Mouse (Mus musculus) forebrain, embryonic 11.5 days (tissue): Measurements from ENCODE around the gene Rpl36a-ps1. TPM values are rescaled to one million over a fixed set of nuclear protein-coding genes. Genes with fewer than 3 reads are reported as not detected.

ENCODE experiments used
- ATAC-seq: fragments of 200-750 bp; cut with Nextera tagmentation; replicated peaks from 2 replicates; pipeline ENCODE4 v1.8.0; 2017; ENCODE audit warnings: moderate TSS enrichment; ENCODE audit not compliant: low FRiP score
- DNase-seq: peaks from one replicate; pipeline ENCODE4 v3.0.0-alpha.2; 2017; ENCODE audit warnings: low spot score
- H3K27ac ChIP-seq: fragments of 300-500 bp; sonication (generic); 2 replicates; pipeline ENCODE4 v1.5.1; 2014; ENCODE audit warnings: low read depth, low read length
- H3K27me3 ChIP-seq: fragments of 300-500 bp; sonication (generic); 2 replicates; pipeline ENCODE4 v1.6.1; 2014; ENCODE audit warnings: mild to moderate bottlenecking, low read length, mixed read lengths; ENCODE audit not compliant: control insufficient read depth, insufficient read depth
- H3K36me3 ChIP-seq: fragments of 300-500 bp; sonication (generic); 2 replicates; pipeline ENCODE4 v1.6.1; 2014; ENCODE audit warnings: mild to moderate bottlenecking, low read length, moderate library complexity, mixed read lengths; ENCODE audit not compliant: control insufficient read depth, insufficient read depth
- H3K4me1 ChIP-seq: fragments of 300-500 bp; sonication (generic); replicated peaks from 2 replicates; pipeline ENCODE4 v1.6.1; 2014; ENCODE audit warnings: low read length, mixed read lengths; ENCODE audit not compliant: control insufficient read depth, insufficient read depth
- H3K4me2 ChIP-seq: fragments of 300-500 bp; sonication (generic); 2 replicates; pipeline ENCODE4 v1.6.1; 2014; ENCODE audit warnings: low read depth, mild to moderate bottlenecking, low read length, moderate library complexity, mixed read lengths; ENCODE audit not compliant: severe bottlenecking
- H3K4me3 ChIP-seq: fragments of 300-500 bp; sonication (generic); 2 replicates; pipeline ENCODE4 v1.5.1; 2014; ENCODE audit warnings: low read depth, low read length
- H3K9ac ChIP-seq: fragments of 300-500 bp; sonication (generic); 2 replicates; pipeline ENCODE4 v1.6.1; 2014; ENCODE audit warnings: low read length
- H3K9me3 ChIP-seq: fragments of 300-500 bp; sonication (generic); 2 replicates; pipeline ENCODE4 v1.6.1; 2016; ENCODE audit warnings: low read length, mixed read lengths; ENCODE audit not compliant: control insufficient read depth
- WGBS: fragments of 180-500 bp; shearing (Covaris S2); extraction: QIAGEN DNeasy Blood & Tissue Kit; methylation state at CpG from one replicate; pipeline ENCODE4 v1.1.7; 2014; 5-methylcytosine and 5-hydroxymethylcytosine counted together
- polyA plus RNA-seq: library from polyadenylated mRNA; unstranded; fragments of >200 nt; fragmentation: Nextera tagmentation; extraction: Ambion mirVana; gene quantifications from 2 replicates; pipeline ENCODE4 v1.2.1, GENCODE M21; 2014

Gene Rpl36a-ps1
- polyA plus RNA-seq, 1 experiment from 2014 or later, result 2.1 TPM

DNA sequence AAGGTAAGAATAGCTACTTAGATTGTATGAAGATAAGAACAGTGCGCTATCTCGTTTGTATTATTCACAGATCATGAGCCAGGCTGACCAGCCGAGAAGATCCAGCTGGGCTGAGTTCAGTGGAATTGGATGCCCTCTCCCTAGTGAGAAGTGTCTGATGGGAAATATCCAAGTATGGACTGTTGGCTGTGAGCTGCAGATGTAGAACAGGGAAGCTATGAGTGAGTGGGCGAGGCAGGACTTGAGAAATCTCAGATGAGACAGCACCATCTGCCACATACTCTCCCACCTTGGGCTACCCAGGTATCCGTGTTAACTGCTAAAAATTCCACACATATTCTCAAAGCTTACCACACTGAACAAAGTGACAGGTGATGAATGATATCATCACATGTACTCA is 35.9 kb upstream of the Rpl36a-ps1 start:
- WGBS, result 85% methylated on average over 5 of the region's 5 CpGs
- no peak overlapping the region for H3K27ac ChIP-seq
- no peaks in the 10 kb centered on the region for H3K9me3 ChIP-seq
- no peaks in the 10 kb centered on the region; the same call in 1 of the 2 replicates for H3K36me3 ChIP-seq
- H3K4me2 ChIP-seq, result no peak overlapping the region
- H3K27me3 ChIP-seq, result no peaks in the 10 kb centered on the region
- no peaks in the 10 kb centered on the region for H3K4me1 ChIP-seq
- no peak overlapping the region for H3K4me3 ChIP-seq
- DNase-seq (no peak), ATAC-seq (no peak)
- no peak overlapping the region for H3K9ac ChIP-seq

DNA sequence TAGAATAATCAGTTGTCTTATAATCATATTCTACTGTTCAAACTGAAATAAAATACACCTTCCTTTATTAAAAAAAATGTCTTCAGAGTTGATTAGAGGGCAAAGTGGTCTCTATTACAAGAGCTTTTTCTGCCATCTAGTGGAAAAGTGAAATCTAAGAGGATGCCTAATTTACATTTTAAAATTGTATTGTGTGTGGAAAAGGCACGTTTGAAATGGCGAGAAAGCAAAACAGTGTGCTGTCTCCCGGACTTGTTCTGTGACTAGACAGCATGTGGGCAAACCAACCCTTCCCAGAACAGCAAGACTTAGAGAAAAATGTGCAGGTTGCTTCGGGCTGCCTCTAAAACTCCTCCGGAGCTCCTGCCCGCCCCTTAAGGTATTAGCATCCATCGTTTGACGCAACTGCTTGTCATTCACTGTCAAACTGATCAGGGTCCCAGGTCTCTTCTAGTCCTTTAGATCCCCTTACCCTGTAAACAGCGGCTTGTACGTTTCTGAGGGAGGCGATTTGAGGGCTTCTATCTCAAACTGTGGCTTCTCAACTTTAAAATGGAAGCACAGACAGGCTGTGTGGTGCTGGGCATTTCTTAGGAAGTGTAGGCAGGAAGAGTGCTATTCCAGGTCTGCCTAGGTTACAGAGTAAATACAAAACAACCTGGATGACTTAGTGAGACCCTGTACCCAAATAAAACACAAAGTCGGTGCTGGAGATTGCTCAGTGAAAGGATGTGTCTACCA is 28.4 kb upstream of the Rpl36a-ps1 start:
- peak overlapping the region; percentile 31; the same call in 1 of the 2 replicates for H3K4me2 ChIP-seq
- H3K4me1 ChIP-seq, result no peaks in the 10 kb centered on the region
- no peaks in the 10 kb centered on the region for H3K36me3 ChIP-seq
- WGBS, result 49% methylated on average over 12 of the region's 12 CpGs
- ATAC-seq (no peak), DNase-seq (no peak)
- no peaks in the 10 kb centered on the region for H3K27me3 ChIP-seq
- H3K9ac ChIP-seq, result 0 out of 2 replicates have a peak overlapping the region, but pooled peaks have one; percentile 16
- H3K27ac ChIP-seq, result no peak overlapping the region
- 0 out of 2 replicates have a peak overlapping the region, but pooled peaks have one; percentile 8 for H3K4me3 ChIP-seq
- no peaks in the 10 kb centered on the region for H3K9me3 ChIP-seq

DNA sequence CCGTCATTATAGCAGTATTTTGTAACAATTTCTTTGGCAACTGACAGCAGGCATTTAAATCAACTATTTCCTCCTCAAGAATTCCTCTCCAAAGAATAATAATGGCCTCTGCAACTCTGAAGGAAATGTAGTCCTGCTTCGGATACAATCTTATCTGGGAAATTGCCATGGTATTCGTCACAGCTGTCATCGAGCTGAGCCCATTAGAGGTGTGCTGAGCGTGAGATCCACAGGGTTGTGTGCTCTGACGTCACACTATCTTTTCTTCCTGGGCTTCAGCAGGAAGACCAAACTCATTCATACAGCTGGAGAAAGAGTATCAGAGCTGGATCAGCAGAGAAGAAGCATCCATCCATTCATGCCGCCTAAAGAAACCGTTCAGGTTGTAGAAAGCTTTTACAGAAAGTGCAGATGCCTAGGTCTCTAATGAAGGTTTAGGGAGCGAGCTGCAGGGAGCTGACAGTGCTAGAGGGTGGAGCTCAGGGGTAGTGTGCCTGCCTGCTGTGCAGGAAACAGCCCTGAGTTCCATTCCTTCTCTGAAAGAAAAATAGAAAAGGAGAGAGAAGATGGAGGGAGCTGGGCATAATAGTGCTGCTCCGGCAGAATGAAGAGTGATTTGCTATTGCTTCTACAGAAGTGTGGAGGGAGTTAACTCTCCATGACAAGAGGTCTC is 25.2 kb upstream of the Rpl36a-ps1 start:
- no peaks in the 10 kb centered on the region for H3K27me3 ChIP-seq
- H3K36me3 ChIP-seq, result no peaks in the 10 kb centered on the region
- no peak overlapping the region for H3K9ac ChIP-seq
- 74% methylated on average over 10 of the region's 10 CpGs for WGBS
- ATAC-seq (no peak), DNase-seq (no peak)
- no peaks in the 10 kb centered on the region for H3K9me3 ChIP-seq
- no peaks in the 10 kb centered on the region for H3K4me1 ChIP-seq
- no peak overlapping the region for H3K4me3 ChIP-seq
- no peak overlapping the region for H3K27ac ChIP-seq
- no peak overlapping the region for H3K4me2 ChIP-seq

DNA sequence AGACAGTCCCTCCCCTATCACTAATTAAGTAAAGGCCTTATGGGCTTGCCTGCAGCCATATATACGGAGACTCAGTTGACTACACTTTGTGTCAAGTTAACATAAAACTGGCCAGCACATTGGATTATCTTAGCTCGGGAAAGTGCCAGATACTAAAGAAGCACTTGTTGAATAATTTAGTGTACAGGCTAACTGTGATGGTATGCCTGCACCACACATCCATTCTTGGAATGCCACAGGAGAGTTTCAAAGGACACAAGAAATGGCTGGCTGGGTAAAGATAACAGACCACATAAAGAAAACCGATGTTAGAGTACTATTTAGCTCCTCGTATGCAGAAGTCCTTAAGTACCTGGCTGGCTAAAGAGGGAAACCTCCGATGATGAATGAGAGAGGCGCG is 24.6 kb upstream of the Rpl36a-ps1 start:
- no peaks in the 10 kb centered on the region for H3K36me3 ChIP-seq

DNA sequence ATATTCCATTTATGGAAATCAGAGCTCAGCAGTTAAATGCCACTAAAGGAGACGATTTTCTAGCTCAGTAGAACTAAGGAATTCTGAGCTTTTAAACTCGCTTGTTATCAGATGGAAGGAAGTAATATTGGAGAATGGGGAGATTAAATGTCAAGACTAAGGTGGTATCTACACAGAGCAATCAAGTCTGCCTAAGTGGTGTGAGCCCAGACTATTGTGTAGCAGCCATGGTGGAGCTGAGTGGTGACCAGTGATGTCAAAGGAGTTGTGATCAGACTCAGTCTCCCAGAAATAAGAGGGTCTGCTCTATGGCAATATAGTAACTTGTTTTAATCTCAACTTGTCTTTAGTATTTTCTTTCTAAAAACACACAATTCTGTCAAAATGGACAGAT is 16.8 kb upstream of the Rpl36a-ps1 start:
- Histone ChIP-seq H3K27me3 (no peaks in the 10 kb centered on the region), H3K4me1 (no peaks in the 10 kb centered on the region), H3K36me3 (no peaks in the 10 kb centered on the region), H3K4me3 (no peak overlapping the region), H3K9me3 (no peaks in the 10 kb centered on the region), H3K27ac (no peak overlapping the region), H3K4me2 (no peak overlapping the region), H3K9ac (no peak overlapping the region)
- DNase-seq (no peak), ATAC-seq (no peak)
- 63% methylated on average over 2 of the region's 2 CpGs for WGBS

More for the DNA sequence above, 24.6 kb upstream of the Rpl36a-ps1 start:
- H3K9ac ChIP-seq, result no peak overlapping the region
- H3K27me3 ChIP-seq, result no peaks in the 10 kb centered on the region
- ATAC-seq, result no peak
- H3K4me3 ChIP-seq, result no peak overlapping the region
- no peak overlapping the region for H3K4me2 ChIP-seq
- no peak for DNase-seq
- 90% methylated on average over 7 of the region's 7 CpGs for WGBS
- no peak overlapping the region for H3K27ac ChIP-seq
- no peaks in the 10 kb centered on the region for H3K9me3 ChIP-seq
- no peaks in the 10 kb centered on the region for H3K4me1 ChIP-seq

DNA sequence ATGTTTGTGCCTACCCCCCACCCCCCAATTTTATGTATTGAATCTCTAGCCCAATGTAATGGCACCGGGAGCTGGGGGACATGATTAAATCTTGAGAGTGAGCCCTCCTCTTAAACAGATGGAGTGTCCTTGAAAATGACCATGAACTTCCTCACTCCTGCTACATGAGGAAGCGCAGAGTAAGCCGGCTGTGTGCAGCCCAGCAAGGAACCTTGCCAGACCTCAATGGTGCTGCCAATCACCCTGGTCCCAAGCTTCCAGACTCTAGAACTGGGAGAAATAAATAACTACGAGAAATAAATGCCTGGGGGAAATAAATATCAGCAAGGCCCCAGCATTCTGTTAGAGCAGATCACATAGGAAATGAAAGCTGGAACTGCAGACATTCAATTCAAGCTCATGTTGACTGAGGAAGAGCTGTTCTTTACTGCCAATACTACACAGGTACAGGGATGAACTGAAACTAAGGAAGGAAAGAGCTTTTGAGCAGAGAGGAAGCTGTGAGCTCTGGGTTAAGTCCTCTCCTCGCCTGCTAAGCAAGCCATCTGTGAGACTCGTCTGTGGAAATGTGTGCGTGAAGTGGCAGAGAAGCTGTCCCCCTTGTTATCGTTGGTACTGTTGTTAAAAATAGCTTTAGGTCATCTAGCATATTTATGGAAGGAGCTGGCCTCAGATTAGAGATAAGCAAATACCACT is 16.3 kb upstream of the Rpl36a-ps1 start:
- no peaks in the 10 kb centered on the region for H3K9me3 ChIP-seq
- DNase-seq (no peak), ATAC-seq (no peak)
- H3K27ac ChIP-seq, result no peak overlapping the region
- H3K4me3 ChIP-seq, result no peak overlapping the region
- no peak overlapping the region for H3K9ac ChIP-seq
- H3K4me2 ChIP-seq, result no peak overlapping the region
- 76% methylated on average over 8 of the region's 8 CpGs for WGBS
- no peaks in the 10 kb centered on the region for H3K36me3 ChIP-seq
- H3K4me1 ChIP-seq, result no peaks in the 10 kb centered on the region
- H3K27me3 ChIP-seq, result no peaks in the 10 kb centered on the region

DNA sequence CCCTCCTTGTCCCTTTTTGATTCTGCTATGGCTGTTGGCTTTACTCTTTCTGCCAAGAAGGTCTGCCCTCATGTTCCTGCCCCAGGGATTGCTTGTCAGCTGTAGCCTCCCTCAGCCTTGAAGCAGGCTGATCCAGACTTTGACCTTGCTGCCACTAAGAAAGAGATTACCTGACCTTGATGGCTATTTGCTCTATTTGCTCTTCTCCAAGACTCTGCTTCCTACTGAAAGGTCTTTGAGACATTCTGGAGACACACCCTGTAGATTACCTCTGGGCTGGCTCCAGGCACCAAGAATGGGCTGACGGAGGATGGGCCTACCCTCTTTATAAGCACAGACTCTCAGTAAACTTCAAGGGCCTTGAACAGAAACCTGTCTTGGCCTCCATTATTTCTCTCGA is 1.6 kb downstream of the Rpl36a-ps1 start:
- ATAC-seq, result no peak
- H3K36me3 ChIP-seq, result no peaks in the 10 kb centered on the region
- H3K4me2 ChIP-seq, result no peak overlapping the region
- no peaks in the 10 kb centered on the region for H3K27me3 ChIP-seq
- no peaks in the 10 kb centered on the region for H3K4me1 ChIP-seq
- no peak overlapping the region for H3K4me3 ChIP-seq
- H3K27ac ChIP-seq, result no peak overlapping the region
- DNase-seq, result no peak
- H3K9me3 ChIP-seq, result no peaks in the 10 kb centered on the region
- 93% methylated on average over 2 of the region's 2 CpGs for WGBS
- no peak overlapping the region for H3K9ac ChIP-seq

DNA sequence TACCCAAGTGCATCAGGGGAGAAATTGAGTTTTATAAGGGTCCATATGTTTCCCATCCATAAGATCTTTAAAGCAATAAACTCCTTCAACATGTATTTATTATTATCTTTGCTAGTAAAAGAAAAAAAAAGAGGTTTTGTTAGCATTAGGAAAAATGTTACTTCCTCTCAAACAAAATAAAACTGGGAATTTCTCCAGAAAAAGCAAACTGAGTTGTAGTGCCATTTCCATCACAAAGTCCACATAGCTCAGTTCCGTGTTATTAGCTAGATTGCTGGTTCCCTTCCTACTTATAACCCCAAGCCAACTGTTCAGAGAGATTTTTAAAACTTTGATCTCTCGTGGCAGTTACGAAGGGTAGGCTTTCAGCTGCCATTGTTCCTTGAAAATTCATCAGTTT is 3.5 kb downstream of the Rpl36a-ps1 start:
- H3K4me1 ChIP-seq, result no peaks in the 10 kb centered on the region
- H3K9ac ChIP-seq, result no peak overlapping the region
- no peaks in the 10 kb centered on the region for H3K9me3 ChIP-seq
- DNase-seq, result no peak
- no peaks in the 10 kb centered on the region for H3K27me3 ChIP-seq
- 81% methylated on average over 3 of the region's 3 CpGs for WGBS
- no peak overlapping the region for H3K4me3 ChIP-seq
- ATAC-seq, result no peak
- H3K4me2 ChIP-seq, result no peak overlapping the region
- H3K36me3 ChIP-seq, result no peaks in the 10 kb centered on the region
- H3K27ac ChIP-seq, result no peak overlapping the region
